Mouse (Mus musculus) megakaryocyte-erythroid progenitor cell, adult 5 weeks (primary cell): ENCODE measurements around the gene Eef1a1. TPM values are rescaled to one million over a fixed set of nuclear protein-coding genes. Genes with fewer than 3 reads are reported as not detected.

Experiments used
- polyA plus RNA-seq: library from polyadenylated mRNA; stranded (reverse); fragments of >175 nt; gene quantifications from 2 replicates; pipeline ENCODE4 v1.2.3, GENCODE M21; 2012

Gene Eef1a1
- 992 and 1,036 TPM in 2 replicates for polyA plus RNA-seq

GRCm38 (mm10) chr9:78488890-78489420, at the start of gene Eef1a1:
TSS of gene Eef1a1 (minus strand) at chr9:78489151.

GRCm38 (mm10) chr9:78447973-78448873, 40.7 kb downstream of the Eef1a1 start, which contains the start of the genes Mto1 and Gm17324:
TSS of gene Mto1 (plus strand) at chr9:78448208.
TSS of gene Gm17324 (minus strand) at chr9:78448786.

GRCm38 (mm10) chr9:78442579-78443392, 46.2 kb downstream of the Eef1a1 start, which contains the start of gene Cgas:
TSS of gene Cgas (minus strand) at chr9:78443237.

Other genes with a start within 250 kb of the Eef1a1 start
- gene Gm3776, start 232.0 kb downstream of the Eef1a1 start, polyA plus RNA-seq: not detected in 2 replicates
- not detected in 2 replicates for gene Gm10639, start 199.2 kb downstream of the Eef1a1 start, polyA plus RNA-seq
- not detected in 2 replicates for gene Omt2a, start 174.4 kb downstream of the Eef1a1 start, polyA plus RNA-seq
- not detected in 2 replicates for gene Omt2b, start 161.6 kb downstream of the Eef1a1 start, polyA plus RNA-seq
- gene Gsta2, start 133.4 kb downstream of the Eef1a1 start, polyA plus RNA-seq: not detected in 2 replicates
- not detected in 2 replicates for gene Dppa5a, start 121.0 kb downstream of the Eef1a1 start, polyA plus RNA-seq
- gene Ooep, start 110.4 kb downstream of the Eef1a1 start, polyA plus RNA-seq: not detected in 2 replicates
- 0.17 and 0.25 TPM in 2 replicates for gene Ddx43, start 93.4 kb downstream of the Eef1a1 start, polyA plus RNA-seq
- 10.1 and 11.4 TPM in 2 replicates for gene Cgas, start 45.9 kb downstream of the Eef1a1 start, polyA plus RNA-seq
- gene Mto1, start 40.9 kb downstream of the Eef1a1 start, polyA plus RNA-seq: 8.9 and 11.2 TPM in 2 replicates
- 0.21 and 0.49 TPM in 2 replicates for gene Gm17324, start 40.4 kb downstream of the Eef1a1 start, polyA plus RNA-seq
- 2.1 and 2.5 TPM in 2 replicates for gene Slc17a5, start 98.9 kb upstream of the Eef1a1 start, polyA plus RNA-seq
- not detected in 2 replicates for gene Cd109, start 126.4 kb upstream of the Eef1a1 start, polyA plus RNA-seq